Mouse (Mus musculus) R1 (cell line): ENCODE data around the gene Cpxm1.
A peak's percentile ranks its signal among the peaks of the same experiment; 100 is the strongest.

Experiments used
- DNase-seq: peaks from one replicate; pipeline ENCODE4 v3.0.0-alpha.2; 2018; ENCODE audit warnings: low read depth, low spot score

Gene Cpxm1

DNA sequence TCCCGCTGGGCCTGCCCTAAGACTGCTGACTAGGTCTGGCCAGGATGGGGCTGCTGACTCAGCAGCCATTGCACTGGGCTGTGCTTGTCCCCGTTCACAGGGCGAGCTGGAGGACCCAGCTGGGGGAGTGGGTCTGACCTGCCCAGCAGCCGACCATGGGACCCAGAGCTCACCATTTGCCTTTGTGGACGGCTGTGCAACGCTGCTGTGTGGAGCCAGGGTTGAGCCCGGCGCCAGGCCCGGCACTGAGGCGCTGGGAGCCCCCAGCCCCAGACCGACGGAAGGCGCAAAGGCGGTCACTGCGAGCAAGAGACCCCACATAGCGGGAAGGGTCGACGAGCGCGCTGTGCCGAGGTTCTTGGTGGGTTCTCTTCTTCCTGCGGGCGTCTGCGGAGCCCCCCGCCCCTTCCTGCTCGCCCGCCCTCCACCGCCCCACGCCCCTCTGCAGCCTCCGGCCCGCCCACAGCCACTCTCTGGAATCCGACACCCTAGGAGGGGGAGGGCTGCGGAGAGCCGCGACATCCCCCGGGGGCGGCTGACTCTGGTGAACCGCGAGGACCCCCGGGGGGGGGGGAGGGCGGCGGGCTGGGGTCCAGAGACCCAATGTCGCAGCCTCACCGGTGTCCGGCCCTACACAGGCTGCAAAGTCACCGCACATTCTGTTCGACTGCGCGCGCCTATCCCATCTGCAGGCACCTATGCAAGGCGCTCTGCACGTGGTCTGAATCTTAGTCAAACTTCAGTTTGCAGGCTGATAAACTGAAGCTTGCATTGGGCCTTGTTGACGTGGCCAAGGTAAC lies at the start of gene Cpxm1:
TSS of gene Cpxm1 (minus strand) at position 389 of the 800 bp plus-strand sequence.
- peak; percentile 80 for DNase-seq

DNA sequence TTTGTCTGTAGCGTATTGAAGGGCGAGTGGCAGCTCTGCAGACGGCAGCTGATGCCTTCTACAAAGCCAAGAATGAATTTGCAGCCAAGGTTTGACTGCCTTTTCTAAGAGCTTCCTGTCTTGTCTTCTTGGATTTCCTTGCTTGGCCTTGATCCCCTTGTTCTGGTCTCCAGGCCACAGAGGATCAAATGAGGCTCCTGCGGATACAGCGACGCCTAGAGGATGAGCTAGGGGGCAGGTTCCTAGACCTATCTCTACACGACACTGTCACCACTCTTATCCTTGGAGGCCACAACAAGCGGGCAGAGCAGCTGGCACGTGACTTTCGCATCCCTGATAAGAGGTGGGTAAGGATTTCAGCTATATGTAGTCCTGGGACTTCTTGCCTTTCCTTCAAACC lies 44.8 kb upstream of the Cpxm1 start:
- peak; percentile 53 for DNase-seq

- DNase-seq: no peak
Observed at GRCm38 (mm10) chr2:130439840-130440480, 42.6 kb upstream of the Cpxm1 start.

DNA sequence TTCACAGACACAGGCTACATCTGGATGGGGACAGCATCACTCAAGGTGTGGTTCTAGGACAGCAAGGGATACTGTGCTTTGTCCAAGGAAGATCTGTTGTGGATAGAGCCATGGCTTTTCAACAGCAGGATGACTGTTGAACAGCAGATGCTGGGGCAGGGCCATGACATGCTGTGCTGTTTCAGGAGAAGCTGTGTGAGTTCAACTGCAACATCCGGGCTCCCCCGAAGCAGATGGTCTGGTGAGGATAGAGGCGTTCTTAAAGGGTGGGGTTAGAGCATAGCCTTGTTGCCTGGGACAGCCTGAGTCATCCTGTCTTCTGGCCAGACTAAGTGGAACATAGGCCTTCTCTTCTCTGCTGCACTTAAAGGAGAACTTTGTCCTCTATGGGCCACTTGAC lies 41.5 kb upstream of the Cpxm1 start:
- DNase-seq: peak; percentile 17

- no peak for DNase-seq
Observed at GRCm38 (mm10) chr2:130436769-130437168, 39.4 kb upstream of the Cpxm1 start.

- peak; percentile 70 for DNase-seq
Observed at GRCm38 (mm10) chr2:130433152-130433551, 35.8 kb upstream of the Cpxm1 start.

- no peak for DNase-seq
Observed at GRCm38 (mm10) chr2:130432157-130432556, 34.8 kb upstream of the Cpxm1 start.

- DNase-seq: no peak
Observed at GRCm38 (mm10) chr2:130430484-130430883, 33.1 kb upstream of the Cpxm1 start.

DNA sequence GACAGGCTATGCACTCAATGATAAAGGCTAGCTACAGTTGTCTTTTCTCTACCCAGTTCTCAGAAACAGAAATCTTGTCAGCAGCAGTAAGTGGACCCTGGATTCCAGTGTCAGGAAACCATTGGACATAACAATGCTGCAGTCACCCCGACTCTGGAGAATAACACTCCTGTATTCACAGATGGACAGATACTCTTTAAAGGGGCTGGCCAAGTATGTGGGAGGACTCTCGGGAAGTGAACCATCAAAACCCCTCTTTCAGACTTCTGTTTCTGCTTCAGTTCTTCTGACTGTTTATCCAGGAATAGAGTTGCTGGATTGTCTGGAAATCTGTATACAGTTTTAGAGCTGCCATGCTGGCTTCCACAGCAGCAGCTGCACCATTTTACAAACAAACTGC lies 32.5 kb upstream of the Cpxm1 start:
- no peak for DNase-seq

DNA sequence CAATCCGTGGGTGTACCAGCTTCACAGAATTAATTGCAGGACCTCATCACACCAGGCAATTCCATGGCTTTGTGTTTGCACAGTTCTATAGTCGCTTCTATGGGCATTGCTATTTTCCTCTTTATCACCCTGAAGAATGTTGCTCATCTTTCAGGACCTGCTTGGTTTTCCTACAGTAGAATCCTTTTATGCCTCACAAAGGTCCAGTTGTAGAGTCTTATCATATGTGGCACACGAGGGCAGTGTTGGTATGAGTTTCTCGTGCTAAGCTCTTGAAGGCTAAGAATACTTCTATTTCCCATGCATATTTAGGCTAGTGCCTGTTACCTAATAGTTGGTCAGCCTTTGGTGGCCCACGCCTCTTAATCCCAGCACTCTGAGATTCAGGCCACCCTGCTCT lies 27.7 kb upstream of the Cpxm1 start:
- no peak for DNase-seq

DNA sequence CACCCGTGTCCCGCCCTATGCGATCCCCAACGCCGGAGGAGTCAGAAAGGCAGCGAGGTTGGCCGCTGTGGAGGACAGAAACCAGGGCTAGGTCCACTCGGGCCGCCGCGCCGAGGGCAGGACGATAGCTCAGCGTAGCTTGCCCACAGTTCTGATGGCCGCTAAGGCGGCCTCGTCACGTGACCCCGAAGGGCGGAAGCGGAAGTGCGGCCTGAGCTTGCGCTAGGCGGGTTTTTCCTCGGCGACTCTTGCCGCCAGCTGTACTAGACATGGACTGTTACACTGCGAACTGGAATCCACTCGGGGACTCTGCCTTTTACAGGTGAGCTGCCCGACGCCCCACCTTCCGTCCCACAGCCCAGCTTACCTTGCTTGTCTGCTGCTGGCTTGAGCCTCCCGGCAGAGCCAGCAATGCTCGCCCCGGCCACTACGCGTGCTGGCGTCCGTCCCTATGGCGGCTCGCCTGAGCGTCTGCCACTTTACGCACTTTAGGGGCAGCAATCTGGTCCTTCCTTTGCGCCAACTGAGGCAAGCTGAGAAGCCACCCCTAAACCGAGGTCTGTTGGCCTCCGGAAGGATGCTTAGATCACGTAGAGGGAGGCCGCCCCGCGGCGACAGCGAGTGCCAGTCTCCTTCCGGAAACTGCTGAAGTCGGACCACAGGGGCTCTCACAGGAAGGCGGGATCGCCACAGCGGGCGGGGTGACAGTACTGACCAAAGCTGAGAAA lies 26.9 kb upstream of the Cpxm1 start, which contains the start of the genes Vps16 and Pced1a:
TSS of gene Vps16 (plus strand) at position 214 of the 728 bp plus-strand sequence.
TSS of gene Pced1a (minus strand) at position 576 of the 728 bp plus-strand sequence.
- DNase-seq: peak; percentile 90

DNA sequence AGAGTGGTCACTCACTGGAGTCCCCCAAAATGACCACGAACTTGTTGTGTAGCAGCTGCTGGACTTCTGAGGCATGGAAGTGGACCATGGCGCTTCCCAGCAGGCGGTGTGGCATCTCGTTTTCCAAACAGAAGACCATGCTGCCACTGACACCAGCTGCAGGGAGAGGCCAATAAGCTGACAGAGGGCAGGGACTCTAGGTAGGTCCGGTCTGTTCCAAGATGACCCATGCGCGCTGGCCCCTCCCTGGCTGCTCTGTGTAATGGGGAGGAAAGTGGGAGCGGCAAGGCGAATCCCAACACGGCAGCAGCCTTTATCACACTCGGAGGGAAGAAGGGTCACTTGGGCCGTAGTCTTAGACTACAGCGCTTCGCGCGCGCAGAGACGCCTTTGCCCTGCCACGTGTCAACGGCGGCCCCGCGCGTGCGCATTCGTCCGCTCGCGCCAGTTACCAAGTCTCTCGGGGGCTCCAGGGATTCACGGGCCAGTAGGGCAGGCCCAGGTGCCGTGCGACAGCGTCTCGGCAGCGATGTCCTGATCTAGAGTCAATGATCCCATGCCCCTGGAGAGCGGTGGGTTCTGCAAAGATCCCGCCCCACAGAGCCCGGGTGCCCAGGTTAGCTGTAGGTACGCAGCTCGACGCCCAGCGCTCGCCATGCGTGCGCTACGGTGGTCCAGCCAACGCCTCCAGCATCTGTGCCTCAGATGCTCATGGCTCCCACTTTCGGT lies 26.2 kb upstream of the Cpxm1 start:
- peak; percentile 84 for DNase-seq

DNA sequence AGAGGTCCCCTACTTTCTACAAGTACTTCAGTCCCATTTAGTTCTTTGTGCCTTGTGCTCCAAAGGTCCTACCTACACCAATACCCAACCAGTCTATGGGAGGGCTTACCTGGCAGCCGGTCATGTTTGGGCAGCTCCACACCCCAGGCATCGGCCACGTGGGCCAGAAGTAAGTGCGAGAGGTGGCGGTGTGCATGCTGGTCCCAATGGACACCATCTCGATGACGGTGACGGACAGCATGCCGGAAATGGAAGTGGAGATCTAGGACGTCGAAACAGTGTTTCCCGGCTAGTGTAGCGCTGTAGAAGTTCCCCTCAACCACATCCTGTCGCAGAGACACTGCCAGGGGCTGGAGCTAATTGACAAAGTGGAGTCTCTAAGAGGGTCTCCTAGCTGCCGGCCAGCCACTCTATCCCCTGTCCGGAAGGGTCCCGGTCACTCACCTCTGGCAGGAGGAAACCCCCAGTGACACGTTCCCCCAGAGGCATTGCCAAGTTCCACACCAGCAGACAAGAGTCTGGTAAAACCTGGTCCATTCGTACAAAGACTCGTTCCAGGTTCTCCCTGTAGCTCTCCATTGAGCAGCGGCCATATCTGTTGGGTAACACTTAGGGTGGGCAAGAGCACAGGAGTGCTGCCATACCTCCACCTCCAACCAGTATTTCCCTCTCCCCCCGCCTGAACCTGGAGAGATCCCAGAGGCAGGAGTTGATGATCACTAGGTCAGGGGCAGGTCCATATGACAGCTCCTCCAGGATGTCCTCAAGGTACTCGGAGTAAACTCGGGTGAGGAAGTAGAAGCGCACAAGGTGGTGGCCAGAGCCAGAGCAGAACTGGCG lies 24.6 kb upstream of the Cpxm1 start:
- DNase-seq: no peak

GRCm38 (mm10) chr2:130414094-130414856 lies 16.9 kb upstream of the Cpxm1 start:
- DNase-seq: no peak

DNA sequence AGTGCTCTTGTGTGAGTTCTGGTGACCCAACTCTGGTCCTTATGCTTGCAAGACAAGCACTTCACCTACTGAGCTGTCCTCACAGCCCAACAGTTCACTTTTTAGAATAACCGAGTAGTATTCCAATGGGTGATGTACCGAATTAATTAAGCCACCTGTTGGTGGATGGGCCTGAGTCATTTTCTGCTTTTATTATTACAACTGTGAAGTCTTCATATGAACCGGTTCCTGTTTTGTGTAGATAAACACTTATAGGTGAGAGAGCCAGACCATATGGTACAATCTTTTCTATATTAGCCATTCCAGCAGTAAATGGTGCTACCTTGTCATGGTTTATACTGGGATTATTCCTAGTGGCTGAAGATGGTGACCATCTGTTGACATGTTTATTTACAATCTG lies 15.4 kb upstream of the Cpxm1 start:
- no peak for DNase-seq

- DNase-seq: peak; percentile 78
Observed at GRCm38 (mm10) chr2:130411558-130412495, 14.5 kb upstream of the Cpxm1 start.

DNA sequence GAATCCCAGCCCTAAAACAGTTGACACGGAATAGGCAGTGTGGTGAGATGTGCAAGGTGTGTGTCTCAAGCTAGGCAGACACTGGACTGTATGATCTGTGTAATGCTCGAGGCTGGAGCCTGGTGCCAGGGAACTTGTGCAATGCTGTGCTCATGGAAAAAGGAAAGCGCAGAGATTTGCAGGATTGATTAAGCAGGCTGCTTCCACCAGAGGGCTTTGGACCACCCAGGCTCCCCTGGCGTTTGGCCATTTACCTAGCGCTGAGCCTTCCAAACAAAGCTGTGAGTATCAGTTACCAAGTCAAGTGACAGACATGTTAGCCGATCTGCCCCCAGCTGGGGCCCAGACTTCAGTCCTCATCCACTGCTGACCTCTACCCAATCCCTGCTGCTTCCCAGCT lies 10.8 kb upstream of the Cpxm1 start:
- DNase-seq: peak; percentile 32

GRCm38 (mm10) chr2:130406178-130406577 lies 8.8 kb upstream of the Cpxm1 start, which contains the start of gene Tmem239:
Gene Tmem239 (plus strand): TSS chr2:130406478.
- DNase-seq: no peak

DNA sequence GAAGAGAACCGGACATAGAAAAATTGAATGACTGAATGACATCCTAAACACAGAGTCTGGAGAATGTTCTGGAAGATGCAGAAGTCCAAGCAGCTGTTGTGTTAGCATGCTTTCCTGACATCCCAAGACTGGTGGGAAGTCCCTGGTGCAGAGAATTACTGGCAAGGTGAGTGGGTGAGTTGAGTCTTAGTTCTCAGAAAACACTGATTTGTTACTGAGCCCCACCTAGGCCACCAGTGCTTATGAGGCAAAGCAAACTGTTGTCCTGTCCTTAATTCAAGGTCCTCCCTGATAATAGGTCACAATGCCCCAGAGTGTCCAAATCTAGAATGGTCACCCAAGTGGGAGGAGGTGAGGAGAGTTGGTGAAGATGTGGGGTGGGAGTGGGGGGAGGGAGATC lies 7.6 kb upstream of the Cpxm1 start, which contains the start of the genes Gm28372 and 1700020A23Rik:
TSS of gene Gm28372 (plus strand) at position 301 of the 400 bp plus-strand sequence.
TSS of gene 1700020A23Rik (plus strand) at position 321 of the 400 bp plus-strand sequence.
- no peak for DNase-seq
